Mouse (Mus musculus) lung, postnatal 25 days (tissue): ENCODE results near the gene Fibcd1.

ENCODE experiments used
- DNase-seq: peaks from one replicate; pipeline ENCODE4 v3.0.0; 2022; ENCODE audit warnings: low spot score

The Fibcd1 gene

DNA sequence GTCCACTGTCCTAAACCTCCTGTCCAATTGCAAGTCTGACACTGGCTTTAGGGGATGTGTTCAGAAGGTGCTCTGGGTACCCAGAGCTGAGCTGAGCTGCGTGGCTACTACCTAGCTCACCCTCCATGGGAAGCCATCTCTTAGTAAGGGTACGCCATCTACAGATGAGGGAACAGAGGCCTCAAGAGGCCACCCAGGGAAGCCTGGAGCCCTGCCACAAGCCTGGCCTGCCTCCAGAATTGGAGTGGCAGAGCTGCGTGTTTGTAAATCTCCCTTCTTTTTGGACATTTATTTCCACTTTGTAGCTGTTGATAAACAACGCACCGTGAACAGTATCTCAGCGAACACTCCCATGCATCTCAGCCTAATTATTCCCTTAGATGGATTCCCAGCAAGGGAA is 11.4 kb upstream of the Fibcd1 start:
- no peak for DNase-seq

DNA sequence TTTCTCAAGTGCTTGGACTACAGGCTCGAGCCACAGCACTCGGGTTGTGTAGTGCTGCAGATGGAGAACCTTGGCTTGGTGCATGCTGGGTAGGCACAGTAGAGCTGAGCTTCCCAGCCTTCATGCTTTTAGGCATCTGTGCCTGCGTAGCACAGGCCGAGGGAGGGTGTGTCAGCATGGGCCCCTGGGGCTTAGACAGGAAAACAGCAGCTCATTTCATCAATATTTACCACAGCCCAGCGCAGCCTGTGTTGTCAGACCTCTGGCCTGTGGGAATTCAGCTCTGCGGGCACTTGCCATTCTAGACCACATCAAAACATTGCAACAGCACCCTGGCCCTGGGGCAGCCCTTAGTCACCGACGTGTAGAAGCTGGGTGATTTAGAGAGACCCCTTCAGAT is 10.2 kb upstream of the Fibcd1 start:
- DNase-seq = peak; percentile 16

DNA sequence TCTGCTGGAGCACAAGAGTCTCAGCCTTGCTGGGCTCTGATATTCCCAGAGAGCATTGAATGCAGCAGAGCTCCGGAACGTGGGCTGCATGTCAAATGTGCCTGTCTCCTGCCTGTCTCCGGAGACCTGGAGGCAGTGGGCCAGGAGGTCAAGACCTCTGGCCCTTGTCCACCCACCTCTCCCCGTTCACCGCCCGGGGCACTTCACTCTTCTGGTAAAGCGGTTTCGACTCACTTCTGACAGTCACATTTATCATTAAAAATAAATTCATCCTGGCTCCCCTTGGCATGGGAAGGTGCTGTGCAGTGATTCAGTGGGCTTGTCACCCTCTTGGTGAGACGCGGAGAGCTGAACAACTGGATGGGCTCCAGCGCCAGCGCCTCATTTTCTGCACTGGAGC is 4.3 kb upstream of the Fibcd1 start:
- DNase-seq = no peak

DNA sequence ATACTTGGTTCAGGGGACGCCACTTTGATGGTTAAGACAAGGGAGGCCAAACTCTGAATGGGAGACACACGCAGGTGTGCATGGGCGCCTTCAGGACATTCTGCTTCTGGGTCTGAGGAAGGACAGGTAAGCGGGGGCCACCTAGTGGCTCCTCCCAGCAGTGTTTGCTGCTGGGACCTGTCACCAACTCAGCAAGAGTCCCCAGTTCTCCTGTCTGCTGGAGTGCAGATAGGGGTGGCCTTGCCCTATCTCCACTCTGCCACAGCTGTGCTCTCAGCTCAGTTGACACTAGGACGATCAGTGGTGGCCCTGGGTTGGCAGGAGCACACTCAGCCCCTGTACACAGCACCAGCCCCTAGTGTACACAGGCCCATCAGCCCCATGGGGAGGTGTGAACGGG is 2.1 kb upstream of the Fibcd1 start:
- DNase-seq = peak; percentile 28

DNA sequence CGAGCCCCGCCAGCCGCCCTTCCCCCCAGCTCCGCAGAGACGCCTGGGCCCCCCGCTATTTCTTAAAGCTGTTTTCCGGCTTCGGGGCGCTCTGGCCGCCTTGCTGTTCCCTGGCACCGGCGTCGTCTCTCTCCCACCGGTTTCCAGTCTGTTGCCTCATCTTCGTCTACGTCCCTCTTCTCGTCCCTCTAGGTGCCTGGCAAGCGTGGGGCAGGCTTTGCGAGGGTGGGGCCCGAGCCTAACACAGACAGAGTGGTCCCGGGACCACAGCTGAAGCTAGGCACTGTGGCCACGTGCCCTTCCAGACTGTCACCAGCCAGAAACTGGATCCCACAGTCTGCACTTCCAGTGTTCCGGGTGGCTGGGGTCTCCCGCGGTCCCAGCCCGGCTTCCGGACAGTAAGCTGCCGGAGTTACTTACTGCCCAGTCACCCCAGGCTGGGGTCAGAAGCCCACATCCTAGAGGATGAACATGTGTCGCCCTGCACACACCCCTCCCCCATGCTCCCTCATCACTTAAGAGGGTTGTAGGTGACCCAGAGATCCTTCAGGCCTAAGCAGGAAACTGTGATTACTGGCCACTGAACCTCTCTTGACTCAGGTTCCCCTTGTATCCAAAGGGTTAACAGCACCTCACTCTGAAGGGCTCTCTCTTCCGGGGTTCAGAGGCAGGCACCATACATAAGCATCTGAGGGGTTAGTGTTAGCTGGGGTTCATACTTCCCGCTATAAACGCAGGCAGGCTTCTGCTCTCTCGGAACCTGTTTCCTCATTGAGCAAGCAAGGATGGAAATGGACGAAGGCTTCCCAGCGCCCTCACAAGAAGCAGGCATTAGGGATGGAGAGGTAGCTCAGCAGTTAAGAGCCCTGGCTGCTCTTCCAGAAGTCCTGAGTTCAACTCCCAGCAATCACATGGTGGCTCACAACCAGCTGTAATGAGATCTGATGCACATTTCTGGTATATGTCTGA is 1.2 kb upstream of the Fibcd1 start:
- no peak for DNase-seq

DNA sequence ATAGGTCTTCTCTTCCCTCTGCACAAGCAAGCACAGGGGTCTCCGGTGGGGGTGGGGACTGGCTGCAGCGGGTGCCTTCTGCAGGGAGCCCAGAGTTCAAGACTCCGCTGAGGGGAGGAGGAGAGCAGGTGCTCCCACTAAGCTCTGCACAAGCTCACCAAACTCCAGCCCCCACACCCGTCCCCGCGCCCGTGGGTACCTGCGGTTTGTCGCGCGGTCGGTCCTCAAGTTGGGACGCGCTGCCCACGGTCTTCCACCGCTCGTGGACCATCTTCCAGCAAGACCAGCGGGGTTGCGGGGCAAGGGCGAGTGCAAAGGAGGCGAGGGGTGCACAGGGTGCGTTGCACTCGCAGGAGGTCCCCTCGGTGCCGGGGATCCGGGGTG is 301 bp downstream of the Fibcd1 start:
- DNase-seq = no peak

DNA sequence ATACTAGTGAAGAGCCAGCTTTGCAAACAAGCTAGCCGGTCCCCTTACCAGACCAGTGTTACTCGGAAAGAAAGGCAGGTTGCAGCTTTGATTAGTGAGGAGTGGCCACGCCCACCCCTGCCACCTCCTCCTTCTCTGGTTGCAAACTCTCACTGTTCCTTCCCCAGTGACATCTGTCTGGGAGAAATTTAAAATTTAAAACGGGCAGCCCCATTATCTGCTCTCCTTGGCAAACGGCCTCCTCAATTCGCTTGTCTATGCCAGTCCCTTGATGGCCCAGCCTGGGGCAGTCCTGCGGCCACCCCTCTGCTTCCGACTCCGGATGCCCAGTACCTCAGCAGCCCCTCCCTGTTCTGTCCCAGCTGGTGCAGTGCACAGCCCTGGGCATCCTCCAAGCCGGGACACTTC is 1.1 kb downstream of the Fibcd1 start:
- no peak for DNase-seq

DNA sequence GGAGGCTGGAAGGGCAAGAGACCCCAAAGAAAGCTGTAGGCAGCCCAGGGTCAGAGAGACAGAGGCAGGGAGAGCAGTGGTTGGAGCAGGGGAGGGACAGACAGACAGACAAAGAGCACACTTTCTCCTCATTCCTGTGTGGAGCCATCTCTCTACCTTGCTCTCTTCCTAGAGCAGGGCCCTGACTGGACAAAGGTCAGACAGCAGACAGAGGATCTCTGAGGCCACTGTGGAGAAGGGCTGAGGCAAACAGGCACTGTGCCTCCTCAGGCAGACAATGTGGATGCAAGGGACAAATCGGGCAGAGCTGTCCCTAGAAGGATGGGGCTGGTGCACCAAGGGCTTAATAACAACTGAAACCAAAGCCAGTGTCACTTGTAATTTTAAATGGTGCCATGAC is 6.9 kb downstream of the Fibcd1 start:
- DNase-seq = no peak

DNA sequence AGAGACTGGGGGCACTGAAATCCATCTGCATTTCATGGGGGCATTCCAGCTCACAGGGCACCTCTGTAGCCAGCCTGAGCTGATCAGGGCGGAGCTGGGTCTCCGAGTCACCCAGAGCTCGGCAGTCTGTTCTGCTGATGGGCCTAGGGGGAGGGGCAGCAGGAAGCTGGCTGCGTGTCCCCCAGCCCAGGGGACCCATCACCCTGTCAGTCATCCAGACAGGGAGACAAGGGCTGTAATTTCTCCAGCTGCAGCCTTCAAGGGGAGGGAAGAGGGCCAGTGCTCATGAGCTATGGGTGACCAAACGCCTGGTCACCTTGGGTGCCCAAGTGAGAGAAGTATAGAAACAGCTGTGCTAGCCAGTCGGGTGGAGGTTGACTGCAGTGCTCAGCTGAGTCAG is 8.8 kb downstream of the Fibcd1 start:
- DNase-seq = no peak

DNA sequence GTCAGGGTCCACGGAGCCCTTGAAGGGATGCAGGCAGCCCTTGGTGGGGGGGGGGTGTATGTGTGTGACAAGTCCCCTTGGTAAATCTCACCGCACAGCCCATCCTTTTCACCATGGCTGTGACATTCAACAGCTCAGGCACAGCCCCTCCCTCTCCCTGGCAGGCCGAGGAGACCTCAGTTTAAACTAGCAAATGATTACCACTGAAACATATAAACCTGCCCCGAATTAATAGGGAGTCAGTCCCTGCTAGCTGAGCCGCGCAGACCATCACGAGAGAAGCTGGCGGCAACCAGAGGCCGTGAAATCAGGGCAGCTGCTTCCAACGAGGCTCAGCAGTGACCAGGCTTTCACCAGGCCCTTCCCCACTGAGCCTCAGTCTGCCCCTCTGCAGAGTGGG is 9.7 kb downstream of the Fibcd1 start:
- DNase-seq = no peak

DNA sequence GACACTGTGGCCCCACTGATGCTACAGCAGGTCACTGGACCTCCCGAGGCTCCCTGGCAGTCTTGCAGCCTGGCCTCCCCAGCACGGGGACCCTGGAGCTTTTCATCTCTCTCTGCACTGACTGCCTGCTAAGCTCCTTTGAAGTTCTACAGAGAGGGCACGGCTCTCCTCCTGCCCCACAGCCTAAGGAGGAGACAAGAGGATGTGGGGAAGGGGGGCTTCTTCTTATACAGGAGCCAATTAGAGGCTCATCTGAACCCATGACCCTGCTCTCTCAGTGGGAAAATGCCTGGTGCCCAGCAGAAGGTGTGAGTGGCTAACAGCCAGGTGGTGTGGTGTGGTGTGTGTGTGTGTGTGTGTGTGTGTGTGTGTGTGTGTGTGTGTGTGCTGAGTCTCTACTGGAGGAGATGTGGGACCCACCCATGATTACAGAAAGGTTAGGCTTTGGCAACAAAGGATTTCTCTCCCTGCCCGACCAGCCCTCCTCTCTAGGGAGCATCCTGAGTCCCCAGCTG is 17.4 kb downstream of the Fibcd1 start:
- DNase-seq = no peak

DNA sequence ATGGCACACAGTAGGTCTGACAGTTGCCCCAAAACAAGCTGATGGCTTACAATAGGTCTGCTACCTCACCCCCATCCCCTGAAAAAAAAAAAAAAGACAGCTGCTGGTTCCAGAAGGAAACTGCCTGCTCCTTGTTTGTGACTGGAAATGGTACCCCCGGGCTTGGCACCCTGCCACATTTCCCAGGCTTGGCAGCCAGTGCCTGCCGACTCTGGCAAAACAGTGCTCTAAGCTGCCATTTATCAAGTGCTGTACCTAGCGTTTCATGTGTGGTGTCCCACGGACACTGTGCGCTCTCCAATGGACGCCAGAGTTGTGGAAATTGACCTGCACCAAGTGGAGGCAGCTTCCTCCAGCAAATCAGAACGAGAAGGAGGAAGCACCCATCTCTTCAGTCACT is 17.9 kb downstream of the Fibcd1 start:
- DNase-seq = peak; percentile 26

DNA sequence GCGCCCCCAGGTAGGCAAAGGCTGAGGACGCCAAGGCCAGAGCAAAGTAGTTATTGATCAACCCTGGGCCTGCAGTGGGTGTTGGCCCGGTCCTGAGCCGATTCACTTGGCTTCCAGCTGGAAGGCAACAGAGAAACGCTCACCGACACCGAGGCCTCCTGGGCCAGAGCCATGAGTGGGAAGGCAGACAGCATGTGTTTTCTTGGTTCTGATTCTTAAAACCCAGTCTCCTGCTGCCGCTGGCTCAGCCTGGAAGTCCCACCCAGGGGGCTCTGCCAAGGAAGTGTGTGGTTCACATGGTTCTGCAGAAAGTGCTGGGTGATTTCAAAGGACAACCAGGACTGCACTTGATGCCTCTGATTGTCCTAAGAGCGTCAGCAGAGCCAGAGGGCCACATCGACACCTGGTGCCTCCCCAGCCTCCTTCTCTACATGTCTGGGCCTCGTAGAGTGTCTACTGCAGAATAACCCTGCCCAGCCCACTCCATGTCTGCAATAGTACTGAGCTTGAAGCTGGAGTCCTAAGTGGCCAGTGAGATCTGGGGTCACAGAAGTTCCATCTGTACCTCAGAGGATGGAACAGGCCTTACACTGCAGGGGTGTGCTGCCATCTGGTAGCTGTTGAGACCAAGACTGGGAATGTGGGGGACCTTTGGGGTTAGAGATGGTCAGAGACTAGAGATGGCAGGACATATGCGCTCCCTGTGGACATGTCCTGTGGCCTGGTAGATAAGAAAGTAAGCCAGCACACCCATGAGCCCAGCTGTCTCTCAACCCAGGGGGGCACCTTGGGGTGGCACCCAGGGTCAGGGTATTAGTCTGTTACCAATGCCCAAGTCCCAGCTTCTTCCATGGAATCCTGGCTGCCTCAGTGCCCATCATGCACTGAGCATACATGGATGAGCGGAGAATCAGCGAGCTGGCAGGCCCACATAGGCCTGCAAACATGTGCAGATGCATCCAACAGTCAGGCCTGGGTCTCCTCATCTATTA is 19.4 kb downstream of the Fibcd1 start:
- DNase-seq = no peak

DNA sequence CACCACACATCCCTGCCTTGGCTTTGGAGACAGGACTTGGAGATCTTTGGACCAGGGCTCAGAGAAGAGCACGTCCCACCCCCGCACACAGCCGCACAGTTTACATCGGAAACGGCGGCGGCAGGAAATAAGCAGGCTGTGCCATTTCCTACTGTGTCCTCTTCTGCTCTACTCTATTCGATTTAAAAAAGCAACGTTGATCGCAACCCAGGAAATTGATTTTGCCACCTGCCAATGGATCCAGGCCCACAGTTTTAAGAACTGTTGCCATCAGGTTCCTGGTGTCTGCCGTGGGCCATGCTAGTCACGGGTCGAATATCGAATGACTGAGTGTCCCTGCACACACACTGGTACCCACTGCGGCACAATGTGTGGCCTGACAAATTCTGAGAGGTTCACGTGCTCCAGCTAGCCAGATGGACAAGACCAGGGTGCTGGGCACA is 20.3 kb downstream of the Fibcd1 start:
- DNase-seq = peak; percentile 12

DNA sequence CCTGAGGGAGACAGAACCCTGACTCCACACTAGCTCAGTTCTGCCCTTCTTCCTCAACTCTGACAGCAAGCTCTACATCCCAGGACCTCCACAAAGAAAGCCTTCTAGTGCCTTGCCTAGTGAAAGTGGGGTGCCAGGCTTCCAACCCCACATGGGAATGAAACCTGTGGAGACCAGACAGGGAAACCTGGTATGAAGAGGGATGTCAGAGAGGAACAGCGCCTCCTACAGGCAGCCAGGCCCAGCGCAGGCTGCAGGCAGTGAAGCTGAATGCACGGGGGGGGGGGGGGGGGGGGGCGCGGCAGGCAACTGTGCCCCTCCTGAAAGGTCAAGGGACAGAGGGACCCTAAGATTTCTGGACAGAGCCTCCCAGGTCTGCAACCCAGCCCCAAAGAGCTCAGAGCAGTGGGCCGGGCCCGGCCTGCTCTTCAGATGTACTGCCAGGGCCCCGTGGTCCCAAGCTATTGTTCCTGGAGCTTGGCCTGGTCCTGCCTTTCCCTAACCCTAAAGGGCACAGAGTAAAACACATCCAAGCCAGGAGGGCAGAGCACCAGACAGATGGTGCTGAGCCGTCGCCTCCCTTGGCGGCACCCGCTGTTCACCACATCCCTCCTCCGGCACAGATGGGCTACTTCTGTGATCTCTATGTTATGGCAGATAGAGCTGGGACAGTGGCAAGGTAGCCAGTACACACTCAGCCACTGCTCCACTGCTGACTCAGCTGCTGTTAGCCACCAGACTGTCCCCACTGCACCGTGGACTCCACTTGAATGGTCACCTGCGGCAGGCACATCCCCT is 21.7 kb downstream of the Fibcd1 start:
- DNase-seq = no peak

DNA sequence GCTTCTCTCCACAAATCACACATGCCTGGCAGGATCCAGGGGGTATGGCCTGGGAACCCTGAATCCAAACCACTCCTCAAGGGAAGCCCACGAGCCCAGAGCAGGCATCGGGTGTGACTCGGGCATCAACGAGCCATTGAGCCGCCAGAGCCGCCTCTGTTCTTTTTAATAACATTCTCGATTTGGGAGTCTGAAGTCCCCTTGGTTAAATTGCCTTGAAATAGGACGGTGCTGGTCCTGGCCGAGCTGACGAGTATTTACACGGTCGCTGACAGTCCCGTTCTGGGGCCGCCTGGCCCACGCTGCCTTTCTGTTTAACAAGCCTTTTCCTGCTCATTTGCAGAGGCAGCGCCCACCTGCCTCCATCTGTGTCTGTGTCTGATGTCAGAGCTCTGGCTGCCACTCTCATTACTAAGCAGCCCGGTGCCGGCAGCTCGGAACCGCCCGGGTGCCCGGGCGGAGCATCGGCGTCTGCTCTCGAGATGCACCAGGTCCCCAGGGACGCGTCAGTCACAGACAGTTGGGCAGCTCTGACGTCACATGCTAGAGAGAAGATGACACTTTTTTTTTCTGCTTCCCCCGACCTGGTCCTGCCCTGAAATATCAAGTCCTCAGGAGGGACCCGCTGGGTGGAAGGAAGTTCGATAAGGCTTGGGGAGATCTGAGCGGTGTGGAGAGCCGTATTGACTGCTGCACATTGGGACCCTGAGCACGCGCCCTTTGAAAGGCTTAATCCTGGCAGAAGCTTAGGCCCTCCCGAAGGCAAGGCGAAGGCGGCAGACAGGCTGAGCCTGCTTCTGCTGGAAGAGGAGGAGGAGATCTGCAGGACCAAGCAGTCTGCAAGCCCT is 23.1 kb downstream of the Fibcd1 start:
- DNase-seq = peak; percentile 55

DNA sequence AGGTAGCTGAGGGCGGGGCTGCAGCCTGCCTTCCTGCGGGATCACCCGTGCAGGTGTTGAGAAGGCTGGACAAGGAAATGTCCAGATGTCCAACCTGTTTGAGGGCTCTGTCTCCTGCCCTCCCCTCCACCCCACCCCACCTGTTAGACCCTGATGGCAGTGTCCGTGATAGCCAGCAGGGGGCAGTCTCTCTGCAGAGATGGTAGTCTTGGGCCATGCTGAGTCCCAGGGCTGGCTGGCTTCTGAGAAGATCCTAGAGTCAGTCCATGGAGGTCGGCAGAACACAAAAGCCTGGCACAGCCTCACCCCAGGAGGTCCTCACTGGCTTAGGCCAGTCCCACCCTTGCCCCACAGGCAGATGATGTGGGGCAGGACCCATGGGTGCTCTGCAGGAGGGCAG is 30.4 kb downstream of the Fibcd1 start:
- DNase-seq = peak; percentile 58

DNA sequence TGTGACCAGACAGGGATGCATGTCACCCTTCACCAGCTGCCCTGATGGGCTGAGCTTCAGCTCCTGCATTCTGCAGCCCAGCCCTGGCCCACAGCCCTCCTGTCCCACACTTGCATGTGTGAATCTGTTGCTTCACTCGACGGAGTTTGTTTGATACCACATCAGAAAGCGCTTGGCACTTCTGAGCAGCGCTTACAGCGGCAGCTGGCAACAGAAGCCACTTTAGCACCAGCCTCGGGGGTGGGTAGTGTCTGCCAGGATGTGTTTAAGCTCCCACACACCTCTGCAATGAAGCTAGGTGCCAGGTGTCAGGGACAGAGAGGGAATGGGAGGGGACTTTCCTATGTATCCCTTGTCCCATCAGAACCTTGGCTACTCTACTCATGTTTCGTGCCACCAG is 31.1 kb downstream of the Fibcd1 start:
- no peak for DNase-seq

DNA sequence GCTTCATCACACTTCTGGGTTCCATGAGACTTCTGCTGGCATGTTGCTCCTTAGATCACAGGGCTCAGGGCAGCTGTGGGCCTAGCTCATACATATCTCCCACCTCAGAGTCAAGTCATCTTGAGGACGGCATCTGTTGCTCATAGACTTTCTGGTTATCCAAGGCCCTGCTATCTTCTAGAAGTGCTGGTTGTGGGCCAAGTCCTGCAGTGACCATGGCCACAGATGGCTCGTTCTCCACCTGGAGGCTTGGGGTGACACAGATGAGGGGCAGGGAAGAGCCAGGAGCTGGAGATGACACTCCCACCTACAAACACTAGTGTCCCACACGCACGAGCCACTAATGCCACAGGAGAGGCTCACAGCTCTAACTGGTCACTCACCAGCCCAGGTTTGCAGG is 32.2 kb downstream of the Fibcd1 start:
- no peak for DNase-seq

DNA sequence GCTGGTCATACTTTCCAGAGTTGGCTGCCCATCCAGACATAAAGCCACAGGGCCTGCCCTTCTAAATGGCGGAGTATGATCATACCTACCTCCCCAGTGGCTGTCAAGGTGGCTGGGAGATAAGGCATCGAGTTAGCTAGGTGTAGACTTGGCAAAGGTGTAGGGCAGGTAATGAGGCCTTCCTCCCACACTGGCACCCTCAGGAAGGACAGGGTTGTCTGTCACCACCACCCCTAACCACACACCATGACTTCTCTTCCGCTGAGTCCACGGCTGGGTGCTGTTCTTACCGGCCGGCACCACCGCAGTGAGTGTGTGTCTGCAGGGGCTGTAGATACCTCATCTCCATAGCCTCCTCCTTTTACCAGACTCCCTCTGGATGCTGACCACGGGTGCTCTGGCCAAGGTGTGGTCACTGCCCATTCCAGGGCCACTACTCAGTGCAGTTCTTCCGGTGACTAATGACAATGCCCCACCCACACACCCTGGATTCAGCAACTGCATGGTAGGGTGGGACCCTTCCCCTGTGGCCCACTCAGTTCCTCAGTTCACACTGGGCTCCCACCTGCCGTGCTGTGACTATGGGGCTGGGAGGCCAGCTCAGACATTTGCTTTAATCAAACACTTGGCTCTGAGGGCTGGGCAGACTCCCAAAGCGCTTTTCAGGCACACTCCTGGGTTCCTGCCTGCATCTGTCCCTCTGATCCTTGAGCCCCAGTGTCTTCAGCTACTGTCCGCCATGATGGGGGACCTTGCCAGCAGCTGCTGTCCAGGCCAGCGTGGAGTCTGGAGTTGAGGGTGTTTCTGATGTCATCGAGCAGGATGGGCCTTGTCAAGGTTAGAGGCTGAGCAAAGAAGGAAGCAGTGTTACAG is 34.5 kb downstream of the Fibcd1 start:
- DNase-seq = no peak
